Mouse (Mus musculus): ENCODE results near the gene Cnot4. TPM values are rescaled to one million over a fixed set of nuclear protein-coding genes. Genes with fewer than 3 reads are reported as not detected.
"Not testable (repeated sequence)": the region's sequence is repeated elsewhere in the genome, so short reads cannot be mapped to it uniquely, and the experiment has no call there.

Cnot4 gene
- polyA plus RNA-seq (2012; rRNA removed) (7.0 and 7.3 TPM in 2 replicates), polyA plus RNA-seq (2014; fragmentation: Nextera tagmentation; extraction: Ambion mirVana) (11.2 and 12.0 TPM in 2 replicates)

DNA sequence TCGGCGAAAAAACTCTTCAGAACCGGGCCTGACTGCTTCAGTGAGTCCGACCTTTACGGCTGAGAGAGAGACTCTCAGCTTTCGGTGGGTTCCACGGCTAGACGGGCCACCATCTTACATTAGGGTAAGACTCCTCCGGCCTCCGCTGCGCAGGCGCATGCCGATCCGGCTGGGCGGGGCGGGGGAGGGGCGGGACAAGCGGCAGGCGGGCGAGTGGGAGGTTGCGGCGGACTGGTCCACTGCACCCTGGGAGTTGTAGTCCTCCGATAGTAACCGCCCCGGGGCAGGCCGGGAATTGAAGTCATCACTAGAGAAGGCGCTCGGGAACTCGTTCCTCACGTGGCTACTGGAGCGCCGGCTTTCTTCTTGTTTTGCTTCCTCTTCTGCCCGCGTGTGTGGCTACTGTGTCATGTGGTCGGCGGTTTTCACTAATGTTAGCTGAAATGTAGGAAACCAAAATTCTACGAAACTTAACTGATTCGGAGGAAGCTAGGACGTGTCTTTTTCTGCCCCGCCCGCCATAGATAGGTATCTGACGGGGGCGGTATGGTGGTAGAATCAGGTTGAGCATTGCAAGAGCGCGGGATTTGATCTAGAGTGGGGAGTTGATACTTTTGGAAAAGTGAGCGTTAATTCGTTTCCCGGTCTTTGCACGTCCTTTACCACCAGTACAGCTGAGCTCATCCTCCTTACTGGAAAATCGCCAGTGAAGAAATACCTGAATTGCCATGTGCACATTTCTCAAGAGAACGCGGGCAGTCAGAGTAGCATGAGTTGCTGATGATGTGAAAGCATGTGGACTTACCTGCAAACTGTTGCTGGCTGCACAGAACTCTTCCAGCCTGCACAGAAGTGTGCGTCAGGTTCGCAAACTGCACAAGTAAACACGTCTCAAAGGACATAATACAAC lies at the start of gene Cnot4:
Cnot4 (minus strand) TSS at position 146 of the 910 bp plus-strand sequence.
- Histone ChIP-seq H3K27me3 (ENCODE audit: control insufficient read depth, insufficient read depth, low read length) (no peaks in the 10 kb centered on the region), H3K27ac (peak within 1 kb of the TSS; percentile 78), H3K9ac (replicated peaks) (peak within 1 kb of the TSS; percentile 85), H3K9me3 (ENCODE audit: control insufficient read depth, low read length) (no peaks in the 10 kb centered on the region), H3K4me3 (ENCODE audit: insufficient read depth in 1 of 2, low read depth in 2 of 2, low read length in 2 of 2) (peak within 1 kb of the TSS; percentile 75 to 99), H3K4me2 (ENCODE audit: low read depth) (peak within 1 kb of the TSS; percentile 96), H3K4me1 (replicated peaks; ENCODE audit: control insufficient read depth in 2 of 2, insufficient read depth in 2 of 2, low read length in 1 of 2) (peaks cover 3 to 9% of the 10 kb centered on the region in 2 experiments), H3K36me3 (replicated peaks; ENCODE audit: control insufficient read depth, insufficient read depth, low read depth) (no peaks in the 10 kb centered on the region)
- ATAC-seq (ENCODE audit: insufficient read depth) (peak; percentile 95), DNase-seq (ENCODE audit: low read depth in 3 of 3, low spot score in 3 of 3) (peak; percentile 93 to 95 (median 94))
- WGBS (ENCODE audit: insufficient replicate concordance), result under 1% methylated on average over 55 of the region's 55 CpGs
- TF ChIP-seq EP300 (IDR thresholded peaks at IDR 0.05; ENCODE audit: low read depth) (0 out of 2 replicates have a peak, but pooled peaks have one; percentile 20), CTCF (IDR thresholded peaks at IDR 0.05; ENCODE audit: low read depth) (no peak)

DNA sequence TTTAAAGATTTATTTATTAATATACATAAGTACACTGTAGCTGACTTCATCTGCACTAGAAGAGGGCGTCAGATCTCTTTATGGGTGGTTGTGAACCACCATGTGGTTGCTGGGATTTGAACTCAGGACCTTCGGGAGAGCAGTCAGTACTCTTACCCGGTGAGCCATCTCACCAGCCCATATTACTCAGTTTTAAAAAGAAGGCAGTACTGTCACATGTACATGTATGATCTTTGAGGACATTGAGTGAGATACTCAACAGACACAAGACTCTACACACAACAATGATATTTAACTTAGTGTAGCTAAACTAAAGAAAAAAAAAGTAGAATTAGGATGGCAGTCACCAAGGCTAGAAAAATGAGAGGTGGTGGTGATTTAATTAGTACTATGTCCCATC lies 45.8 kb upstream of the Cnot4 start:
- not testable (repeated sequence) for H3K9ac ChIP-seq (replicated peaks); H3K36me3 ChIP-seq (replicated peaks; ENCODE audit: control insufficient read depth, insufficient read depth, low read depth); DNase-seq (ENCODE audit: low read depth in 3 of 3, low spot score in 3 of 3); H3K4me1 ChIP-seq (replicated peaks; ENCODE audit: control insufficient read depth in 2 of 2, insufficient read depth in 2 of 2, low read length in 1 of 2); H3K4me2 ChIP-seq (ENCODE audit: low read depth); H3K27me3 ChIP-seq (ENCODE audit: control insufficient read depth, insufficient read depth, low read length); H3K27ac ChIP-seq; ATAC-seq (ENCODE audit: insufficient read depth); H3K4me3 ChIP-seq (ENCODE audit: insufficient read depth in 1 of 2, low read depth in 2 of 2, low read length in 2 of 2); H3K9me3 ChIP-seq (ENCODE audit: control insufficient read depth, low read length)
- WGBS (ENCODE audit: insufficient replicate concordance), result 85% methylated on average over 3 of the region's 3 CpGs

DNA sequence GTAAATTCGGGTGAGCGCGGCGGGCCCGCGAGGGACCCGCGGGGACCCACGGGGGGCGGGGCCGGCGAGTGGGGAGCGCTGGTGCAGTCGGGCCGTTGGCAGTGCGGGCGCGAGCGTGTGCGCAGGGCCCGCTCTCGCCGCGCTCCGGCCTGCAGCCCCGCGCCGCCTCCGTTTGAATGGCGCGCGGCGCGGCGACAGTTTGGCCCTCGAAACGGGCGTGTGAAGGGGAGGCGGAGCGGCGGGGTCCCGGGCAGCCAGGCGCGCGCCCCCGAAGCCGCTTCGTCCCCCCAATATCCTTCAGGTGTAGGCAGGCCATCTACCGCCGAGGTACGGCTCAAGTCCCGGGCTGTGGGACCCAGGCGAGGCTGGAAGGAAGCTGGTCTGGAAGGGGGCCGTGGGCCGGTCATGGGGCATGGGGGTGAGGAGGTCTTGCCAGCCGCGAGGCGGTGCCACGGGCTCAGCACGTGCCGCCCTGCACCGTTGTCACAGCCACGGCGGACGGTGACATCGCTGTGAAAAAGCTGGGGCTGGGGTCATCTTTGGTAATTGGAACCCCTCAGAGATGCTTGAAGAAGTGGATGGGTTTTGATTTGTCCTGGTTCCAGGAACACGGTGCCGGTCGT lies 44.2 kb upstream of the Cnot4 start:
- TF ChIP-seq CTCF (IDR thresholded peaks at IDR 0.05; ENCODE audit: low read depth) (no peak), EP300 (IDR thresholded peaks at IDR 0.05; ENCODE audit: low read depth) (no peak)
- DNase-seq (ENCODE audit: low read depth in 3 of 3, low spot score in 3 of 3), result peak; percentile 6 to 22 (median 15)
- no peaks in the 10 kb centered on the region for H3K36me3 ChIP-seq (replicated peaks; ENCODE audit: control insufficient read depth, insufficient read depth, low read depth)
- peak overlapping the region; percentile 80 for H3K9ac ChIP-seq (replicated peaks)
- ATAC-seq (ENCODE audit: insufficient read depth), result peak; percentile 61
- under 1% methylated on average over 60 of the region's 69 CpGs for WGBS (ENCODE audit: insufficient replicate concordance)
- peak overlapping the region; percentile 82 for H3K4me2 ChIP-seq (ENCODE audit: low read depth)
- H3K4me1 ChIP-seq (replicated peaks; ENCODE audit: control insufficient read depth in 2 of 2, insufficient read depth in 2 of 2, low read length in 1 of 2), result peaks cover 2 to 6% of the 10 kb centered on the region in 2 experiments; a peak in 2 of 4 replicates
- peak overlapping the region; percentile 76 to 78 for H3K4me3 ChIP-seq (ENCODE audit: insufficient read depth in 1 of 2, low read depth in 2 of 2, low read length in 2 of 2)
- H3K9me3 ChIP-seq (ENCODE audit: control insufficient read depth, low read length), result no peaks in the 10 kb centered on the region
- H3K27me3 ChIP-seq (ENCODE audit: control insufficient read depth, insufficient read depth, low read length), result no peaks in the 10 kb centered on the region
- H3K27ac ChIP-seq, result no peak overlapping the region; the same call in none of the 2 replicates

DNA sequence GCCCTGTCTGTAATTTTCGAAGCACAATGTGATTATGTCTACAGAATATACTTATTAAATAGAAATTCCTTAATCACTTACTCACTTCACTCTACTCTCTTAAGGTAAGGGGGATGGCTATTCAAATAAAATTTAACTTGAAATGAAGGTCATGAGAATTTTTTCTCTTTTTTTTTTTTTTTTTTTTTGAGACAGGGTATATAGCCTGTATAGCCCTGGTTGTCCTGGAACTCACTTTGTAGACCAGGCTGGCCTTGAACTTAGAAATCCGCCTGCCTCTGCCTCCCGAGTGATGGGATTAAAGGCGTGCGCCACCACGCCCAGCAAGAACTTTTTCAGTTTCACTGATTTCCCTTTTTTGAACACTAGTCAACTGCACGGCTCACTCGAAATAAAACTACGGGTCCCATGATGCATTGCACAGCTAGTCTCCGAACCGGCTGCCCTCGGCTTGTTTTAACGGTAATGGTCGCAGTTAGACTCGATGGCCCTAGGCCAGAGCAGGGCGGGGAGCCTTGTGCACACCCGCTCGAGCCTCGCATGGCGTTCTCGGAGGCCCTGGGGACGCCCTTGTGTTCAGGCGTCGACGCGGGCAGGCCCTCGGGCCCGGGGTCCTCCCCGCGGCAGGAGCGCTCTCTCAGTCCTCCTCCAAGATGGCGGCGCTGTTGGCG lies 43.6 kb upstream of the Cnot4 start, which contains the start of gene Nup205:
Nup205 (plus strand) TSS at position 443 of the 671 bp plus-strand sequence.
- Histone ChIP-seq H3K27me3 (ENCODE audit: control insufficient read depth, insufficient read depth, low read length) (no peaks in the 10 kb centered on the region), H3K9me3 (ENCODE audit: control insufficient read depth, low read length) (no peaks in the 10 kb centered on the region), H3K4me1 (replicated peaks; ENCODE audit: control insufficient read depth in 2 of 2, insufficient read depth in 2 of 2, low read length in 1 of 2) (peaks cover 2 to 6% of the 10 kb centered on the region in 2 experiments; a peak in 2 of 4 replicates), H3K9ac (replicated peaks) (peak within 1 kb of the TSS; percentile 80), H3K36me3 (replicated peaks; ENCODE audit: control insufficient read depth, insufficient read depth, low read depth) (no peaks in the 10 kb centered on the region), H3K27ac (peak within 1 kb of the TSS; percentile 78), H3K4me2 (ENCODE audit: low read depth) (peak within 1 kb of the TSS; percentile 82), H3K4me3 (ENCODE audit: insufficient read depth in 1 of 2, low read depth in 2 of 2, low read length in 2 of 2) (peak within 1 kb of the TSS; percentile 76 to 78)
- 3% methylated on average over 34 of the region's 34 CpGs for WGBS (ENCODE audit: insufficient replicate concordance)
- peak; percentile 91 for ATAC-seq (ENCODE audit: insufficient read depth)
- peak; percentile 68 to 74 (median 69) for DNase-seq (ENCODE audit: low read depth in 3 of 3, low spot score in 3 of 3)
- TF ChIP-seq EP300 (IDR thresholded peaks at IDR 0.05; ENCODE audit: low read depth) (no peak), CTCF (IDR thresholded peaks at IDR 0.05; ENCODE audit: low read depth) (peak; percentile 16; the same call in 1 of the 2 replicates)
